Mouse (Mus musculus): ENCODE data around the gene Krtcap2. TPM values are rescaled to one million over a fixed set of nuclear protein-coding genes. Genes with fewer than 3 reads are reported as not detected.

Gene Krtcap2
- polyA plus RNA-seq, 2 experiments from 2014 or later, result 275 to 319 TPM

- ATAC-seq, result no peak
These were observed 38.5 kb downstream of the Krtcap2 start for GRCm38 (mm10) chr3:89284261-89284660.

GRCm38 (mm10) chr3:89285526-89285925, 39.8 kb downstream of the Krtcap2 start:
- no peak for ATAC-seq

GRCm38 (mm10) chr3:89287286-89287685, 41.5 kb downstream of the Krtcap2 start:
- ATAC-seq, result no peak

- ATAC-seq, result no peak
These were observed 42.8 kb downstream of the Krtcap2 start for GRCm38 (mm10) chr3:89288503-89288928.

- no peak for ATAC-seq
These were observed 46.1 kb downstream of the Krtcap2 start for GRCm38 (mm10) chr3:89291874-89292273.

GRCm38 (mm10) chr3:89292303-89292702, 46.5 kb downstream of the Krtcap2 start:
- no peak for ATAC-seq

- ATAC-seq, result no peak
These were observed 47.6 kb downstream of the Krtcap2 start for GRCm38 (mm10) chr3:89293247-89293918.

GRCm38 (mm10) chr3:89294195-89294594, 48.4 kb downstream of the Krtcap2 start:
- ATAC-seq, result no peak

GRCm38 (mm10) chr3:89295685-89296230, 50.0 kb downstream of the Krtcap2 start:
- no peak for ATAC-seq

- ATAC-seq, result no peak
These were observed 51.1 kb downstream of the Krtcap2 start for GRCm38 (mm10) chr3:89296761-89297396.

- ATAC-seq, result no peak
These were observed 53.1 kb downstream of the Krtcap2 start for GRCm38 (mm10) chr3:89298908-89299307.

GRCm38 (mm10) chr3:89299499-89299898, 53.7 kb downstream of the Krtcap2 start:
- peak; percentile 65 for ATAC-seq

Other genes starting within 250 kb of the Krtcap2 start
- 10 to 100 TPM; 54.4 to 70.3 TPM for gene Rusc1, start 152.7 kb upstream of the Krtcap2 start, polyA plus RNA-seq (2017; shearing (Covaris generic))
- gene Gm43738, start 144.9 kb upstream of the Krtcap2 start, polyA plus RNA-seq (2017; shearing (Covaris generic)), result under 1 TPM in 1 of 2 experiments, not detected in 1; 0.23 TPM
- 10 to 100 TPM; 75.1 to 83.8 TPM for gene Fdps, start 144.0 kb upstream of the Krtcap2 start, polyA plus RNA-seq (2017; shearing (Covaris generic))
- gene Pklr, start 109.8 kb upstream of the Krtcap2 start, polyA plus RNA-seq (2017; shearing (Covaris generic)), result not detected
- under 1 TPM; 0.50 to 0.69 TPM for gene Hcn3, start 85.8 kb upstream of the Krtcap2 start, polyA plus RNA-seq (2017; shearing (Covaris generic))
- 10 to 100 TPM; 12.4 to 18.5 TPM for gene Clk2, start 81.2 kb upstream of the Krtcap2 start, polyA plus RNA-seq (2017; shearing (Covaris generic))
- gene Scamp3, start 68.5 kb upstream of the Krtcap2 start, polyA plus RNA-seq (2017; shearing (Covaris generic)), result 100 to 1,000 TPM; 160 to 182 TPM
- 100 to 1,000 TPM; 158 to 168 TPM for gene Fam189b, start 62.8 kb upstream of the Krtcap2 start, polyA plus RNA-seq (2017; shearing (Covaris generic))
- gene Gba, start 43.0 kb upstream of the Krtcap2 start, polyA plus RNA-seq (2017; shearing (Covaris generic)), result 10 to 100 TPM; 72.1 to 75.6 TPM
- gene Thbs3, start 30.8 kb upstream of the Krtcap2 start, polyA plus RNA-seq (2017; shearing (Covaris generic)), result 1 to 10 TPM in 1 of 2 experiments, under 1 TPM in 1; 0.22 to 2.4 TPM
- 100 to 1,000 TPM in 1 of 2 experiments, 10 to 100 TPM in 1; 90.7 to 112 TPM for gene Mtx1, start 18.9 kb upstream of the Krtcap2 start, polyA plus RNA-seq (2017; shearing (Covaris generic))
- gene Muc1, start 16.9 kb upstream of the Krtcap2 start, polyA plus RNA-seq (2017; shearing (Covaris generic)), result under 1 TPM; 0.88 to 0.97 TPM
- gene Trim46, start 343 bp downstream of the Krtcap2 start, polyA plus RNA-seq (2017; shearing (Covaris generic)), result 1 to 10 TPM; 2.1 to 3.4 TPM
- 100 to 1,000 TPM; 124 to 160 TPM for gene Dpm3, start 13.4 kb downstream of the Krtcap2 start, polyA plus RNA-seq (2017; shearing (Covaris generic))
- 100 to 1,000 TPM; 195 to 254 TPM for gene Slc50a1, start 24.6 kb downstream of the Krtcap2 start, polyA plus RNA-seq (2017; shearing (Covaris generic))
- gene Efna1, start 35.2 kb downstream of the Krtcap2 start, polyA plus RNA-seq (2017; shearing (Covaris generic)), result not detected
- gene Efna3, start 77.0 kb downstream of the Krtcap2 start, polyA plus RNA-seq (2017; shearing (Covaris generic)), result not detected
- gene Efna4, start 92.1 kb downstream of the Krtcap2 start, polyA plus RNA-seq (2017; shearing (Covaris generic)), result under 1 TPM; 0.28 to 0.50 TPM
- gene Adam15, start 104.0 kb downstream of the Krtcap2 start, polyA plus RNA-seq (2017; shearing (Covaris generic)), result 10 to 100 TPM in 1 of 2 experiments, 1 to 10 TPM in 1; 7.7 to 12.7 TPM
- under 1 TPM in 1 of 2 experiments, not detected in 1; 0.15 TPM for gene Dcst2, start 116.0 kb downstream of the Krtcap2 start, polyA plus RNA-seq (2017; shearing (Covaris generic))
- under 1 TPM; 0.54 to 0.79 TPM for gene Dcst1, start 119.3 kb downstream of the Krtcap2 start, polyA plus RNA-seq (2017; shearing (Covaris generic))
- gene Zbtb7b, start 148.8 kb downstream of the Krtcap2 start, polyA plus RNA-seq (2017; shearing (Covaris generic)), result 10 to 100 TPM; 13.2 to 16.5 TPM
- 1 to 10 TPM in 1 of 2 experiments, not detected in 1; 2.4 TPM for gene Lenep, start 156.8 kb downstream of the Krtcap2 start, polyA plus RNA-seq (2017; shearing (Covaris generic))
- 10 to 100 TPM; 37.7 to 45.7 TPM for gene Flad1, start 165.9 kb downstream of the Krtcap2 start, polyA plus RNA-seq (2017; shearing (Covaris generic))
- 10 to 100 TPM; 70.8 to 92.3 TPM for gene Cks1b, start 172.4 kb downstream of the Krtcap2 start, polyA plus RNA-seq (2017; shearing (Covaris generic))
- 10 to 100 TPM; 29.6 to 43.2 TPM for gene Shc1, start 172.5 kb downstream of the Krtcap2 start, polyA plus RNA-seq (2017; shearing (Covaris generic))
- 1 to 10 TPM; 8.6 to 9.6 TPM for gene Pygo2, start 184.2 kb downstream of the Krtcap2 start, polyA plus RNA-seq (2017; shearing (Covaris generic))
- gene Pbxip1, start 190.7 kb downstream of the Krtcap2 start, polyA plus RNA-seq (2017; shearing (Covaris generic)), result 10 to 100 TPM; 35.6 to 47.3 TPM
- 10 to 100 TPM; 31.4 to 41.9 TPM for gene Pmvk, start 208.6 kb downstream of the Krtcap2 start, polyA plus RNA-seq (2017; shearing (Covaris generic))

Measured in activated CD4-positive, CD25-positive, alpha-beta regulatory T cell, adult 4 months (primary cell).